Comparison of ENCODE assay signal across 25 mouse cellular contexts in genomic region chr2:17117292-17117691, GRCm38 (mm10).
"Had no signal": no experiment of that assay in that cellular context is flagged by ENCODE, and none has a peak within 500 bp of the region (broad histone marks: within the 10 kb centered on the region; RNA-seq: fewer than 3 reads in every experiment).

No protein-coding gene starts in this region.

- H3K4me1 ChIP-seq: heart, embryonic 13.5 days; heart, embryonic 15.5 days; hindbrain, embryonic 13.5 days; hindbrain, embryonic 15.5 days; kidney, embryonic 15.5 days; limb, embryonic 12.5 days; limb, embryonic 15.5 days had no signal

- H3K27me3 ChIP-seq: heart, embryonic 13.5 days; heart, embryonic 15.5 days; hindbrain, embryonic 13.5 days; hindbrain, embryonic 15.5 days; kidney, embryonic 15.5 days; limb, embryonic 12.5 days; limb, embryonic 15.5 days had no signal

- H3K9me3 ChIP-seq: heart, embryonic 13.5 days; heart, embryonic 15.5 days; hindbrain, embryonic 13.5 days; hindbrain, embryonic 15.5 days; kidney, embryonic 15.5 days; limb, embryonic 12.5 days; limb, embryonic 15.5 days had no signal

- H3K4me2 ChIP-seq: heart, embryonic 11.5 days; heart, embryonic 13.5 days; heart, embryonic 15.5 days; hindbrain, embryonic 13.5 days; hindbrain, embryonic 15.5 days; kidney, embryonic 15.5 days; limb, embryonic 12.5 days; limb, embryonic 15.5 days had no signal

- H3K27ac ChIP-seq: heart, adult 2 months; heart, embryonic 13.5 days; heart, embryonic 15.5 days; hindbrain, embryonic 13.5 days; hindbrain, embryonic 15.5 days; hindbrain, postnatal 0 days; kidney, embryonic 15.5 days; kidney, postnatal 0 days; limb, embryonic 12.5 days; limb, embryonic 15.5 days had no signal

- H3K4me3 ChIP-seq: heart, adult 2 months; heart, embryonic 13.5 days; heart, embryonic 15.5 days; hindbrain, embryonic 13.5 days; hindbrain, embryonic 15.5 days; kidney, embryonic 15.5 days; limb, embryonic 12.5 days; limb, embryonic 15.5 days had no signal

- ATAC-seq: hindbrain, postnatal 0 days; intestine, embryonic 16.5 days had no signal

- H3K36me3 ChIP-seq: heart, embryonic 13.5 days; heart, embryonic 15.5 days; hindbrain, embryonic 13.5 days; hindbrain, embryonic 15.5 days; kidney, embryonic 15.5 days; limb, embryonic 12.5 days; limb, embryonic 15.5 days had no signal

- H3K9ac ChIP-seq: heart, embryonic 13.5 days; heart, embryonic 15.5 days; hindbrain, embryonic 13.5 days; hindbrain, embryonic 15.5 days; kidney, embryonic 15.5 days; limb, embryonic 12.5 days; limb, embryonic 15.5 days had no signal

- DNase-seq: gastrocnemius, postnatal 14 days; gastrocnemius, postnatal 36 days; heart, adult 11 months; heart, adult 2 months; heart, postnatal 14 days; heart, postnatal 36 days; kidney, adult 11 months; kidney, adult 2 months; kidney, adult 9 months; kidney, postnatal 14 days; kidney, postnatal 36 days; layer of hippocampus, adult 9-11 months; layer of hippocampus, postnatal 36 days; left cerebral cortex, postnatal 4 days had no signal
